Mouse (Mus musculus): ENCODE measurements around the gene Nup188.

The Nup188 gene

GRCm38 (mm10) chr2:30285004-30285403, 1.2 kb upstream of the Nup188 start:
- 85% methylated on average over 5 of the region's 5 CpGs for WGBS

GRCm38 (mm10) chr2:30285416-30286181, 598 bp upstream of the Nup188 start:
- WGBS: 11% methylated on average over 38 of the region's 38 CpGs

- 0% methylated on average over 10 of the region's 10 CpGs for WGBS
Observed at GRCm38 (mm10) chr2:30287027-30287373, 803 bp downstream of the Nup188 start.

GRCm38 (mm10) chr2:30299525-30299924, 13.3 kb downstream of the Nup188 start:
- 78% methylated on average over 3 of the region's 3 CpGs for WGBS

- 88% methylated on average over 5 of the region's 5 CpGs for WGBS
Observed at GRCm38 (mm10) chr2:30299966-30300365, 13.8 kb downstream of the Nup188 start.

GRCm38 (mm10) chr2:30306087-30306486, 19.9 kb downstream of the Nup188 start:
- 94% methylated on average over 7 of the region's 7 CpGs for WGBS

GRCm38 (mm10) chr2:30309351-30309750, 23.2 kb downstream of the Nup188 start:
- 91% methylated on average over 3 of the region's 3 CpGs for WGBS

GRCm38 (mm10) chr2:30311481-30311880, 25.3 kb downstream of the Nup188 start:
- WGBS: 57% methylated on average over 2 of the region's 2 CpGs

GRCm38 (mm10) chr2:30316136-30316535, 29.9 kb downstream of the Nup188 start:
- WGBS: 90% methylated on average over 4 of the region's 4 CpGs

GRCm38 (mm10) chr2:30316955-30317354, 30.8 kb downstream of the Nup188 start:
- 65% methylated on average over 5 of the region's 5 CpGs for WGBS

DNA sequence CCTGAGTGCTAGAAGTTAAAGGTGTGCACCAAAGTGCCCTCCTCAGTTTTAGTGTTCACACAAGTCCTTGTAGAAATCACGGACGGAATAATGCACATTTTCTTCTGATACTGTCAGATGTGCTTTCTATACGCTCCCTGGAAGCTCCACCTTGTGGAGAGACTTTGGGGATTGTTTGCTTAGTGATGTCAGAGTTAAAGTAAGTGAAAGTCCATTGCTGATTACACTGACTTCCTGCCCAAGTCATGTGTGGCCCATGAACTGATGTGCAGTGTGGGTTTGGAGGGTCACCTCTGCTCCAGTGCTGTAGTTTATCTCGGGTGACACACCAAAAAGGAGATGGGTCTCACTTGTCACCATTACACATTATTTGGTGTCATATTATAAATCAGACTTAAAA, 33.1 kb downstream of the Nup188 start:
- 92% methylated on average over 4 of the region's 4 CpGs for WGBS

GRCm38 (mm10) chr2:30323111-30323510, 36.9 kb downstream of the Nup188 start:
- WGBS: 77% methylated on average over 7 of the region's 7 CpGs

- WGBS: 92% methylated on average over 5 of the region's 5 CpGs
Observed at GRCm38 (mm10) chr2:30325296-30325695, 39.1 kb downstream of the Nup188 start.

DNA sequence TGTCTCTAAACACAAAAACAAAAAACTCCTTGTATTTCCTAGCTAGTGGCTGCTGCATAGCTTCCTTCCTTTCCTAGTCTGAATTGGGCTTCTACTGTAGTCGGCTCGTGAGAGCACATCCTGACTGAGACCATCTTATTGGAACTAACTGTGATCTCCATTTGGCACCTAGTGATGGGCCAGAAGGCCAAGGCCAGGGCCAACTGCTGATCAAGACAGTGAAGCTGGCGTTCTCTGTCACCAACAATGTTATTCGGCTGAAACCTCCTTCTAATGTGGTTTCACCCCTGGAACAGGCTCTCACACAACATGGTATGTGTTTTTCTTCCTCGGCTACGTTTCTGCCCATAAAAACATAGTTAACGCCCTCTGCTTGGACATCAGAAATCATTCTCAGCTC, 41.1 kb downstream of the Nup188 start:
- 87% methylated on average over 7 of the region's 7 CpGs for WGBS

DNA sequence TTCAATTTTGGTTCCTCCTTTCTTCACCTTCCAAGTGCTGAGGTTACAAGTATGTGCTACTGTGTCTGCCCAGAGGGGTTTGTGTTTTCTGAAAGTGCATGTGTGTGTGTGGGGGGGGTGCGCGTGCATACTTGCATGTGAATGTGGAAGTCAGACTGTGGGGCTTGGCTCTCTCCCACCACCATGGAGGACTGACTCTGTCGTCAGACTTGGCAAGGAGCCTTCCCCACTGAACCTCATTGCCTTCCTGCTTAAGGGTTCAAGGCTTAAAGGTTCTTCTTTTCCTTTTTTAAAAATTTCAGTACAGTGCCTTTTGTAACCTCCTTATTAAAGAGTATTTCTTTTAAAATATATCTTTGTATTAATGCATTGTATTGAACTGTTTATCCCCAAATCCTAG, 42.6 kb downstream of the Nup188 start:
- 69% methylated on average over 3 of the region's 3 CpGs for WGBS

DNA sequence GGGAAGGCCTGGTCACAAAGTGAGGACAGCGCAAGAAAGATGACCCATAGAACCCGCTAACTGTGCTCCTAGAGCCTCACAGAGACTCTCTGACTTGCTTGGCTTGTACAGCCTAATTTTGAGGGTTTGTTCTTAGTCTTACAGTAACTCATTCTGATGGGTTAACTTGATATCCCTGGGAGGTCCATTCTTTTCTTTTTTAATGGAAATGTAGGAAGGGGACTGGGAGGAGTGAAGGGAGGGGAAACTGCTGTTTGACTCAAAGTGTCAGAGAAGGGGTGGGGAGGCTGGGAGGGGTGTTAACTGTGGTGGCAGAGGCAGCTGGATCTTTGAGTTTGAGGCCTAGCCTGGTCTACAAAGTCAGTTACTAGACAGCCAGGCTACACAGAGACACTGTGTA, 49.1 kb downstream of the Nup188 start:
- 97% methylated on average over 2 of the region's 2 CpGs for WGBS

GRCm38 (mm10) chr2:30336174-30336915, 50.1 kb downstream of the Nup188 start:
- WGBS: 67% methylated on average over 16 of the region's 16 CpGs

- 54% methylated on average over 12 of the region's 12 CpGs for WGBS
Observed at GRCm38 (mm10) chr2:30337179-30337578, 51.0 kb downstream of the Nup188 start.

DNA sequence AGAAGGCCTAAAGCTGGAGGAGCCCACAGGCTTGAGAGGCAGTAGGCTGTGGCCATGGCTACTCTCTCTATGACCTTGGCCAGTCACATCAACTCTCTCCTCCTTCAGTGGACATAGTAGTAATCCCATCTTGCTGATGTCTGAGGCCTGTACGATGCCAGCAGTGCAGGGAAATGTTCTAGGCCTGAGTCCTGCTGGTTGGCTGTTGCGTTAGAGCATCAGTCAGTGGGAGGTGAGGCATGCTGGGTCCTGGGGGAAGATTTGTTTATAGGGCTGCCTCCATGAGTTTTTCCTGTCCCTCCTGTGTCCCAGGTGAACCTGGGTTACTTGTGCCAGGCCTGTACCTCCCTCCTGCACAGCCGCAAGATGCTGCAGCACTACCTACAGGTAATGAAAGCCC, 55.9 kb downstream of the Nup188 start:
- 82% methylated on average over 3 of the region's 3 CpGs for WGBS

DNA sequence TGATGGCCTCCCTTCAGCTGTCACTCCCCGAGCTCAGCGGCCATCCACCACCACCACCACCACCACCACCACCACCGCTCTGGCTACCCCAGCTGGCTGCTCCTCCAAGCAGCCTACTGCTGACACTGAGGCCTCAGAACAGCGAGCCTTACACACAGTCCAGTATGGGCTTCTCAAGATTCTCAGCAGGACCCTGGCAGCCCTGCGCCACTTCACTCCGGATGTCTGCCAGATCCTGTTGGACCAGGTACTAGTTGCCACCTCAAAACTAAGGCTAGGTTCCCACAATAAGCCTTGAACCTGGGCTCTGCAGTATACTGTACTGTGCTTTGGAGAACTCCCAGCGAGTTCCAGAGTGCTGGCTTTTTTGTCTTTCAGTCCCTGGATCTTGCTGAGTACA, 56.3 kb downstream of the Nup188 start:
- 81% methylated on average over 7 of the region's 7 CpGs for whole genome bisulfite sequencing

GRCm38 (mm10) chr2:30343601-30344137, 57.5 kb downstream of the Nup188 start:
- WGBS: 35% methylated on average over 14 of the region's 14 CpGs

DNA sequence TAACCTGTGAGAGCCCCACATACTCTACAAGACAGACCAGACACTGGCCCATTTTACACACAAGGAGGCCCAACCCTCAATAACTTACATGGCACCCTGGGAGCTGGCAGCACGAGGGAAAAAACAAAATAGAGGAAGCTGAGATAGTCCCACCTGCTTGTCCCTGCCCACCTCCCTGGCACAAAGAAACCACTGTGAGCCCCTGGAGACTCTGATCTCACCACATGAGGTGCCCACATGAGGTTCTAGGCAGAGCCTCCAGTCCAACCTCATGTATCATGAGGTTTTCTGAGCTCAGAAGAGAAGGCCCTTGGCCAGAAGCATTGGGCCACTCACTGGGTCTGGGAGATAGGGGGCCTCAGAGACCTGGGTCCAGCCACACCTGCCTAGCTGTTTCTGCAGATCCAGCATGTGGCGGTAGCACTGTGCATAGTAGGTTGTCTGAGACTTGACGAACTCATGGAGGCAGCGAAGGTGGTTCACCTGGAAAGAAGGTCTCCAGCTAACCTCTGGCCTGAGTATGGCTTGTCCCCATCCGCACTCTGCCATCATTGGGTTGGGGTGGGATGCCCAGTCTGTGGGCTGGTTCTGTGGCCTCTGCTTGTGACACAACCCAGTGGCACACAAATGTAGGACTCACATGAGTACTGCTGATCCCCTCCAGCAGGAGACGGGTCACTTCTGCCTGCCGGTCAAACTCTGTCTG, 59.9 kb downstream of the Nup188 start:
- 89% methylated on average over 7 of the region's 7 CpGs for WGBS
